Mouse (Mus musculus) adrenal gland, adult 2 months (tissue): Measurements from ENCODE around the gene Sac3d1. TPM values are rescaled to one million over a fixed set of nuclear protein-coding genes. Genes with fewer than 3 reads are reported as not detected.

Source experiments
- DNase-seq: peaks from one replicate; pipeline ENCODE4 v3.0.0; 2021
- polyA plus RNA-seq: library from polyadenylated mRNA; depleted of rRNA; stranded (reverse); fragments of >200 nt; gene quantifications from 2 replicates; pipeline ENCODE4 v1.2.3, GENCODE M21; 2012; rRNA removed
- total RNA-seq, 2 experiments: library from RNA; stranded (reverse); gene quantifications; 2 replicates each; pipeline ENCODE4 v1.2.3; 2021

The Sac3d1 gene
- total and polyA plus RNA-seq, 3 experiments, result 15.7 to 97.2 (median 16.5) TPM

DNA sequence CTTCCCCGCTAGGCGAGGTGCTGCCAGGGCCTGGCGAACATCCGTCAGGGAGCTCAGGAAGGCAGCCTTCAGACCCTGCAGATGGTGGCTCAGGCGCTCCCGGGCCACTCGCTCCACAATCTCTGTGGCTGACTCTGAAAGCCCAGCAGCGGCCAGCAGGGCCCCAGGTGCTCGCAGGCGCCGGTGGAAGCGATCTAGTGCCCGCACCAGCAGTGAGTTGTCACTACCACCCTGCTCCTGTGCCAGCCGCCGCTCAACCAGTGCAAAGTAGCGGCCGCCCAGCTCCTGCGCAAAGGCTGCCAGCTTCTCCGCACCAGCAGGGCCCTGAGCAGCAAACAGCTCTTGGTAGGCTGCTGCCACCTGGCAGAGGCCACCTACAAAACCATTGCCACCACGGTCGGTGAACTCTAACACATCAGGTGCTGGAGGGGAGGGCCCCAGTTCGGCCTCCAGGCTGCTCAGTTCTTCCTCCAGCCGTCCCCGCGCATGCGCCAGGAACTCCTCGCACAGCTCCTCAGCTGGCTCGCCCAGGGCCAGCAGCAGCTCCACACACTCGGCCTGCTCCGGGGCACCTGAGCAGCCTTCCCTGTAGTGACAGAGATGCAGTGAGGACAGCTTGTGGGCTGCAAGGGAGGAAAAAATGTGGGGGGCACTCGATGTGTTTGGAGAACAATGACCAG is 47.7 kb downstream of the Sac3d1 start:
- no peak for DNase-seq

DNA sequence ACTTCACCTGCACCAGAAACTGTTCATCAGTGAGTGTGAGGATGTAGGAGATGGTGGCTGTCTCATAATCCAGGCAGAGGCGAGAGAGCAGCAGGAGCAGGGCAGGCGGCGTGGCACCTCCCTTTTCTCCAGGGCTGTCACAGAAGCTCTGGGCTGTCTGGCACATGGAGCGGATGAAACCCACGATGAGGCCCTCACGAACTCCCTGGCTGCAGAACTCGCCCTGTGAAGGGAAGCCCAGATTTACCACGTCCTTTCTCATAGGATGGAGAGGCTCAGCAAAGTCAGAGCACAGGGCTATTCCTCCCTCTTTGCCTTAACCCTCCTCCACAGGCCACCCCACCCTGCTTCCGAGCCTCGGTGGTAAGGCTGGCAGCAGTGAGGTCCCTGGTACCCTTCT is 48.6 kb downstream of the Sac3d1 start:
- DNase-seq, result no peak

DNA sequence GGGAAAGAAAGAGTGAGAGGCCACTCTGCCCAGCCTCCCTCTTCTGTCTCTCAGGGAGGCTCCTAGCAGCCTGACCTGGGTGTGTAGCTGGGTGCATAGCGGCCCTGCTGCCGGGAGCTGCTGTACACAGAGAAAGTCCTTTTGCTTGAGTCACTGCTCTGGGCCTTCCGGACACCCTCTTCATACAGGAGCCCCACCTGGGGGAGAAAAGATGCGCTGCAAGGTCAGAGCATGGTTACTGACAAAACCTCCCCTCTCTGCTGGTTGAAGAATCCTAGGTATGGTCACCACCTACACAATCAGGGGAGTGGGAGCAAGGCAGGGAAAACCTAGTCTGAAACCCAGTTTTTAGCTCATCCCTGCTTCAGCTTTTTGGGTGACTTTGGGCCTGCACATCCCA is 49.5 kb downstream of the Sac3d1 start:
- no peak for DNase-seq

DNA sequence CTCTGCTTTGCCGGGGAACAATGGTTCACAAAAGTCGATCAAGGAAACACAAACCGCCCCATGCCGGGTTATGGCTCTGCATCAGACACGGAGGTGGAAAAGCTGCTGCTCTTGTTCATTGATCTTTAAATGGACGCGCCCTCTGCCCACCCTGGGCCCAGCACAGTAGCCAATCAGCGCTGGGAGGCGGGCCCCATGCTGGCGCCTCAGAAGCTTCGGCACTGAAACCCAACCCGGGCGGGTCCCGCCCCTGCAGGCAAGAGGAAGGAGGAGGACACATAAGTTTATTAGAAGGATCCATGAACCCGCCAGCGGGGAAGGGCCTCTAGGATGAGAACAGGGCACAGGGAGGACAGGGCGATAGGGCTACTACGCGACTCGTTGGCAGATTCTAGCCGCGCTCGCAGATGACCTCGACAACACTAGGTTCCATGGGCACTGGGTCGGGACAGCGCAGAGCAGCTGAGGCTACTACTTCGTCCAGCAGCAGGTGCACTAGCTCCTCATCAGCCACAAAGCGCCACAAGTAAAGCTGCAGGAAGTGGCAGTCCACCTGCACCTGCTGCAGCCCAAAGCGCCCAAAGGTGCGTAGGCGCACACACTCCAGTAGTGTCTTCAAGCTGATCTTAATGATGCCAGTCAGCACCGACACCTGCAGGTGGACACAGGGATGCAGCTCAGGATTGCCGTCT is 50.6 kb downstream of the Sac3d1 start, which contains the start of gene Tm7sf2:
Tm7sf2 (minus strand) TSS at position 650 of the 692 bp plus-strand sequence.
- DNase-seq, result peak; percentile 96

DNA sequence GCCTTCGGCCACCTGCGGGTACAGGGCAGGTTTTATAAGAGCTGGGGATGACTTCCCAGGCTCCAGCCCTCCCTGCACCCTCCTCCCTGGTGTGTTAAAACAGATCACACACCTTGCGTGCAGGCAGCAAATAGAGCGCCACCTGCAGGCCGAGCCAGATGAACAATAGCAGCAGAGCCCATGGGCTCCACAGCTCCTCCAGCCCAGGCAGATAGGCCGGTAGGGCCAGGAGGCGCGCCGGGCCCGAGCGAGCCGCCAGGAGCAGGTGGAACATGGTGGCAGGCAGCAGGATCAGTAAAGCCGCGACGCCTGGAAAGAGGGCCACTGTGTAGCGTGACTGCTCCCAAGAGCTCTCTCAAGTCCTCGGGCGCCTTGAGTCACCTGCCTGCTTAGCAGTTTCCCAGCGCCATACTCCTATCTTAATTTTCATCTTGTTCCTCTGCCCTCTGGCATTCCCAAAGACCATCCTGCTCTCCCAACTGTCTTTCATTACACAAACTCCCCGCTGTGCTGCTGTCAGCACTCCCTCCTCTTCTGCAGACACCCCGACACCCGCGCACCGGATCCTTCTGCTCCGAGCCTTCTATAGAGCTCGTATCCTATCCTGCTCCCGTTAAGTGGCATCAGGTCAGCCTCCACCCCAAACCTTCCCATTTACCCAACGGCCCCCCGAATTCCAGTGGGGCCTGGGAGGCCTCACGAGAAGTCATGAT is 51.3 kb downstream of the Sac3d1 start:
- peak; percentile 86 for DNase-seq

DNA sequence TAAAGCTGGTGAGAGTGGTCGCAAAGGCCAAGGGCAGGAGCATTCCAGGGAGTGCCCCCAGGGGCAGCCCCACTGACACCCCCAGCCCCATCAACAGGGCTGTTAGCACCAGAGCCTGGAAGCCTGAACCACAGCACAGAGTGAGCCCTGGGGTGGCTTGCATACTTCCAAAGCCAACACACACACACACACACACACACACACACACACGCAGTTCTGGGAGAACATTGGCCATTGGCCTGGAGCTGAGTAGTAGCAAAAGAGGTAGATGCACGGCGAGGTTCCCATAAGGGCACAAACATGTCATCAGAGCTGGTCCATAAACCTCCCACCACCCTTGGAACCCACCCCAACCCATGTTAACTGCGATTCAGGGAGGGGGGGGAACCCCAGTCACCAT is 51.9 kb downstream of the Sac3d1 start:
- no peak for DNase-seq

Other genes starting within 250 kb of the Sac3d1 start
Only the 30 nearest of the 32 such genes appear.
- 10 to 100 TPM; 15.5 to 36.2 TPM for gene Slc25a45, start 240.8 kb downstream of the Sac3d1 start, total RNA-seq
- gene Slc25a45, start 240.8 kb downstream of the Sac3d1 start, polyA plus RNA-seq, result 42.4 and 44.6 TPM in 2 replicates
- 1 to 10 TPM; 1.0 to 1.1 TPM for gene Tigd3, start 224.5 kb downstream of the Sac3d1 start, total RNA-seq
- gene Tigd3, start 224.5 kb downstream of the Sac3d1 start, polyA plus RNA-seq, result 0.48 and 0.53 TPM in 2 replicates
- 100 to 1,000 TPM in 1 of 2 experiments, 10 to 100 TPM in 1; 90.6 to 125 TPM for gene Dpf2, start 205.6 kb downstream of the Sac3d1 start, total RNA-seq
- 51.7 and 56.3 TPM in 2 replicates for gene Dpf2, start 205.6 kb downstream of the Sac3d1 start, polyA plus RNA-seq
- gene Cdc42ep2, start 193.8 kb downstream of the Sac3d1 start, total RNA-seq, result 1 to 10 TPM; 5.5 to 8.0 TPM
- gene Cdc42ep2, start 193.8 kb downstream of the Sac3d1 start, polyA plus RNA-seq, result 5.6 and 5.9 TPM in 2 replicates
- 10 to 100 TPM; 15.9 to 20.4 TPM for gene Pola2, start 154.4 kb downstream of the Sac3d1 start, total RNA-seq
- gene Pola2, start 154.4 kb downstream of the Sac3d1 start, polyA plus RNA-seq, result 36.0 and 41.0 TPM in 2 replicates
- gene Slc22a20, start 132.5 kb downstream of the Sac3d1 start, total RNA-seq, result not detected
- gene Slc22a20, start 132.5 kb downstream of the Sac3d1 start, polyA plus RNA-seq, result not detected in 2 replicates
- gene Capn1, start 102.8 kb downstream of the Sac3d1 start, total RNA-seq, result 10 to 100 TPM; 34.9 to 42.1 TPM
- gene Capn1, start 102.8 kb downstream of the Sac3d1 start, polyA plus RNA-seq, result 34.8 and 37.9 TPM in 2 replicates
- gene Syvn1, start 72.1 kb downstream of the Sac3d1 start, total RNA-seq, result 10 to 100 TPM; 54.1 to 71.3 TPM
- 87.3 and 114 TPM in 2 replicates for gene Syvn1, start 72.1 kb downstream of the Sac3d1 start, polyA plus RNA-seq
- gene Mrpl49, start 60.9 kb downstream of the Sac3d1 start, total RNA-seq, result 10 to 100 TPM; 64.8 to 67.5 TPM
- 15.8 and 17.0 TPM in 2 replicates for gene Mrpl49, start 60.9 kb downstream of the Sac3d1 start, polyA plus RNA-seq
- 1,000 to 10,000 TPM; 1,141 to 1,229 TPM for gene Fau, start 60.8 kb downstream of the Sac3d1 start, total RNA-seq
- gene Fau, start 60.8 kb downstream of the Sac3d1 start, polyA plus RNA-seq, result 984 and 1,350 TPM in 2 replicates
- 10 to 100 TPM; 24.7 to 37.5 TPM for gene Znhit2, start 57.5 kb downstream of the Sac3d1 start, total RNA-seq
- gene Znhit2, start 57.5 kb downstream of the Sac3d1 start, polyA plus RNA-seq, result 134 and 152 TPM in 2 replicates
- gene Tm7sf2, start 50.3 kb downstream of the Sac3d1 start, total RNA-seq, result 10 to 100 TPM; 22.0 to 48.3 TPM
- gene Tm7sf2, start 50.3 kb downstream of the Sac3d1 start, polyA plus RNA-seq, result 91.9 and 126 TPM in 2 replicates
- gene Vps51, start 41.4 kb downstream of the Sac3d1 start, total RNA-seq, result 10 to 100 TPM; 57.1 to 60.0 TPM
- 64.4 and 66.3 TPM in 2 replicates for gene Vps51, start 41.4 kb downstream of the Sac3d1 start, polyA plus RNA-seq
- gene Tmem262, start 38.6 kb downstream of the Sac3d1 start, total RNA-seq, result not detected
- 1.0 TPM in 1 of 2 replicates, not detected in the other for gene Tmem262, start 38.6 kb downstream of the Sac3d1 start, polyA plus RNA-seq
- not detected for gene Gm28374, start 36.4 kb downstream of the Sac3d1 start, total RNA-seq
- gene Gm28374, start 36.4 kb downstream of the Sac3d1 start, polyA plus RNA-seq, result 0.38 and 0.64 TPM in 2 replicates
- 10 to 100 TPM; 38.9 to 43.5 TPM for gene Zfpl1, start 33.7 kb downstream of the Sac3d1 start, total RNA-seq
- gene Zfpl1, start 33.7 kb downstream of the Sac3d1 start, polyA plus RNA-seq, result 91.2 and 122 TPM in 2 replicates
- gene Cdca5, start 33.7 kb downstream of the Sac3d1 start, total RNA-seq, result under 1 TPM; 0.73 to 0.98 TPM
- 0.32 and 0.80 TPM in 2 replicates for gene Cdca5, start 33.7 kb downstream of the Sac3d1 start, polyA plus RNA-seq
- not detected for gene AC131692.1, start 24.2 kb downstream of the Sac3d1 start, total RNA-seq
- not detected in 2 replicates for gene AC131692.1, start 24.2 kb downstream of the Sac3d1 start, polyA plus RNA-seq
- not detected for gene Naaladl1, start 12.9 kb downstream of the Sac3d1 start, total RNA-seq
- 0.09 and 0.13 TPM in 2 replicates for gene Naaladl1, start 12.9 kb downstream of the Sac3d1 start, polyA plus RNA-seq
- 10 to 100 TPM; 27.0 to 28.2 TPM for gene Snx15, start 9.7 kb upstream of the Sac3d1 start, total RNA-seq
- 76.8 and 81.1 TPM in 2 replicates for gene Snx15, start 9.7 kb upstream of the Sac3d1 start, polyA plus RNA-seq
- gene Batf2, start 22.3 kb upstream of the Sac3d1 start, total RNA-seq, result 1 to 10 TPM; 1.8 to 2.6 TPM
- gene Batf2, start 22.3 kb upstream of the Sac3d1 start, polyA plus RNA-seq, result 5.0 and 6.6 TPM in 2 replicates
- 10 to 100 TPM; 84.1 to 96.5 TPM for gene Arl2, start 22.9 kb upstream of the Sac3d1 start, total RNA-seq
- 313 and 329 TPM in 2 replicates for gene Arl2, start 22.9 kb upstream of the Sac3d1 start, polyA plus RNA-seq
- 1 to 10 TPM; 2.4 to 4.1 TPM for gene Majin, start 65.7 kb upstream of the Sac3d1 start, total RNA-seq
- gene Majin, start 65.7 kb upstream of the Sac3d1 start, polyA plus RNA-seq, result 0.56 and 0.72 TPM in 2 replicates
- 10 to 100 TPM; 18.7 to 23.7 TPM for gene Gpha2, start 107.7 kb upstream of the Sac3d1 start, total RNA-seq
- gene Gpha2, start 107.7 kb upstream of the Sac3d1 start, polyA plus RNA-seq, result 237 and 302 TPM in 2 replicates
- 100 to 1,000 TPM in 1 of 2 experiments, 10 to 100 TPM in 1; 87.1 to 123 TPM for gene Ppp2r5b, start 117.2 kb upstream of the Sac3d1 start, total RNA-seq
- 247 and 266 TPM in 2 replicates for gene Ppp2r5b, start 117.2 kb upstream of the Sac3d1 start, polyA plus RNA-seq
- gene Atg2a, start 123.0 kb upstream of the Sac3d1 start, total RNA-seq, result 10 to 100 TPM; 31.0 to 36.0 TPM
- 105 and 108 TPM in 2 replicates for gene Atg2a, start 123.0 kb upstream of the Sac3d1 start, polyA plus RNA-seq
- 100 to 1,000 TPM; 129 to 133 TPM for gene Ehd1, start 158.1 kb upstream of the Sac3d1 start, total RNA-seq
- gene Ehd1, start 158.1 kb upstream of the Sac3d1 start, polyA plus RNA-seq, result 470 and 474 TPM in 2 replicates
- gene Cdc42bpg, start 187.8 kb upstream of the Sac3d1 start, total RNA-seq, result 10 to 100 TPM; 14.4 to 24.6 TPM
- 23.7 and 26.6 TPM in 2 replicates for gene Cdc42bpg, start 187.8 kb upstream of the Sac3d1 start, polyA plus RNA-seq
- 10 to 100 TPM; 54.6 to 54.8 TPM for gene Men1, start 216.3 kb upstream of the Sac3d1 start, total RNA-seq
- 71.1 and 71.2 TPM in 2 replicates for gene Men1, start 216.3 kb upstream of the Sac3d1 start, polyA plus RNA-seq
- 10 to 100 TPM; 36.1 to 38.5 TPM for gene Map4k2, start 222.5 kb upstream of the Sac3d1 start, total RNA-seq
- gene Map4k2, start 222.5 kb upstream of the Sac3d1 start, polyA plus RNA-seq, result 150 and 161 TPM in 2 replicates